Mouse (Mus musculus): Measurements from ENCODE around the gene 1700122O11Rik. TPM values are rescaled to one million over a fixed set of nuclear protein-coding genes. Genes with fewer than 3 reads are reported as not detected.
A peak's percentile ranks its signal among the peaks of the same experiment; 100 is the strongest.

1700122O11Rik gene
- total RNA-seq, 1 experiment from 2014 or later = not detected

GRCm38 (mm10) chr17:48031521-48032430 is 6.3 kb downstream of the 1700122O11Rik start:
- no peak for ATAC-seq (replicated peaks; ENCODE audit: insufficient number of reproducible peaks, low FRiP score, low TSS enrichment, poor library complexity, severe bottlenecking)

- ATAC-seq (replicated peaks; ENCODE audit: insufficient number of reproducible peaks, low FRiP score, low TSS enrichment, poor library complexity, severe bottlenecking) = no peak
Observed at GRCm38 (mm10) chr17:48029241-48029640, 8.9 kb downstream of the 1700122O11Rik start.

GRCm38 (mm10) chr17:48028250-48028649 is 9.8 kb downstream of the 1700122O11Rik start:
- ATAC-seq (replicated peaks; ENCODE audit: insufficient number of reproducible peaks, low FRiP score, low TSS enrichment, poor library complexity, severe bottlenecking) = no peak

GRCm38 (mm10) chr17:48027677-48028076 is 10.4 kb downstream of the 1700122O11Rik start:
- ATAC-seq (replicated peaks; ENCODE audit: insufficient number of reproducible peaks, low FRiP score, low TSS enrichment, poor library complexity, severe bottlenecking) = no peak

- ATAC-seq (replicated peaks; ENCODE audit: insufficient number of reproducible peaks, low FRiP score, low TSS enrichment, poor library complexity, severe bottlenecking) = no peak
Observed at GRCm38 (mm10) chr17:48027019-48027418, 11.1 kb downstream of the 1700122O11Rik start.

- no peak for ATAC-seq (replicated peaks; ENCODE audit: insufficient number of reproducible peaks, low FRiP score, low TSS enrichment, poor library complexity, severe bottlenecking)
Observed at GRCm38 (mm10) chr17:48024045-48024444, 14.0 kb downstream of the 1700122O11Rik start.

GRCm38 (mm10) chr17:48019585-48019984 is 18.5 kb downstream of the 1700122O11Rik start:
- ATAC-seq (replicated peaks; ENCODE audit: insufficient number of reproducible peaks, low FRiP score, low TSS enrichment, poor library complexity, severe bottlenecking) = no peak

GRCm38 (mm10) chr17:48016566-48016965 is 21.5 kb downstream of the 1700122O11Rik start:
- ATAC-seq (replicated peaks; ENCODE audit: insufficient number of reproducible peaks, low FRiP score, low TSS enrichment, poor library complexity, severe bottlenecking) = no peak

- no peak for ATAC-seq (replicated peaks; ENCODE audit: insufficient number of reproducible peaks, low FRiP score, low TSS enrichment, poor library complexity, severe bottlenecking)
Observed at GRCm38 (mm10) chr17:48012561-48012960, 25.5 kb downstream of the 1700122O11Rik start.

- no peak for ATAC-seq (replicated peaks; ENCODE audit: insufficient number of reproducible peaks, low FRiP score, low TSS enrichment, poor library complexity, severe bottlenecking)
Observed at GRCm38 (mm10) chr17:48011105-48011504, 27.0 kb downstream of the 1700122O11Rik start.

GRCm38 (mm10) chr17:48010283-48010682 is 27.8 kb downstream of the 1700122O11Rik start:
- no peak for ATAC-seq (replicated peaks; ENCODE audit: insufficient number of reproducible peaks, low FRiP score, low TSS enrichment, poor library complexity, severe bottlenecking)

- ATAC-seq (replicated peaks; ENCODE audit: insufficient number of reproducible peaks, low FRiP score, low TSS enrichment, poor library complexity, severe bottlenecking) = no peak
Observed at GRCm38 (mm10) chr17:48005816-48006215, 32.3 kb downstream of the 1700122O11Rik start.

GRCm38 (mm10) chr17:48005091-48005490 is 33.0 kb downstream of the 1700122O11Rik start:
- no peak for ATAC-seq (replicated peaks; ENCODE audit: insufficient number of reproducible peaks, low FRiP score, low TSS enrichment, poor library complexity, severe bottlenecking)

- no peak for ATAC-seq (replicated peaks; ENCODE audit: insufficient number of reproducible peaks, low FRiP score, low TSS enrichment, poor library complexity, severe bottlenecking)
Observed at GRCm38 (mm10) chr17:48004619-48005018, 33.5 kb downstream of the 1700122O11Rik start.

- no peak for ATAC-seq (replicated peaks; ENCODE audit: insufficient number of reproducible peaks, low FRiP score, low TSS enrichment, poor library complexity, severe bottlenecking)
Observed at GRCm38 (mm10) chr17:48002486-48002885, 35.6 kb downstream of the 1700122O11Rik start.

- ATAC-seq (replicated peaks; ENCODE audit: insufficient number of reproducible peaks, low FRiP score, low TSS enrichment, poor library complexity, severe bottlenecking) = peak; percentile 80
Observed at GRCm38 (mm10) chr17:48001586-48002361, 36.3 kb downstream of the 1700122O11Rik start.

GRCm38 (mm10) chr17:48001157-48001556 is 36.9 kb downstream of the 1700122O11Rik start:
- no peak for ATAC-seq (replicated peaks; ENCODE audit: insufficient number of reproducible peaks, low FRiP score, low TSS enrichment, poor library complexity, severe bottlenecking)

GRCm38 (mm10) chr17:47999812-48000211 is 38.3 kb downstream of the 1700122O11Rik start:
- ATAC-seq (replicated peaks; ENCODE audit: insufficient number of reproducible peaks, low FRiP score, low TSS enrichment, poor library complexity, severe bottlenecking) = no peak

- ATAC-seq (replicated peaks; ENCODE audit: insufficient number of reproducible peaks, low FRiP score, low TSS enrichment, poor library complexity, severe bottlenecking) = no peak
Observed at GRCm38 (mm10) chr17:47999403-47999802, 38.7 kb downstream of the 1700122O11Rik start.

- no peak for ATAC-seq (replicated peaks; ENCODE audit: insufficient number of reproducible peaks, low FRiP score, low TSS enrichment, poor library complexity, severe bottlenecking)
Observed at GRCm38 (mm10) chr17:47997806-47998205, 40.3 kb downstream of the 1700122O11Rik start.

Data from monocyte, adult 5-6 weeks (primary cell).